Mouse (Mus musculus): Measurements from ENCODE around the gene Ppp2r1b. TPM values are rescaled to one million over a fixed set of nuclear protein-coding genes. Genes with fewer than 3 reads are reported as not detected.

The Ppp2r1b gene
- polyA plus RNA-seq, 1 experiment from 2014 or later = 105 TPM

DNA sequence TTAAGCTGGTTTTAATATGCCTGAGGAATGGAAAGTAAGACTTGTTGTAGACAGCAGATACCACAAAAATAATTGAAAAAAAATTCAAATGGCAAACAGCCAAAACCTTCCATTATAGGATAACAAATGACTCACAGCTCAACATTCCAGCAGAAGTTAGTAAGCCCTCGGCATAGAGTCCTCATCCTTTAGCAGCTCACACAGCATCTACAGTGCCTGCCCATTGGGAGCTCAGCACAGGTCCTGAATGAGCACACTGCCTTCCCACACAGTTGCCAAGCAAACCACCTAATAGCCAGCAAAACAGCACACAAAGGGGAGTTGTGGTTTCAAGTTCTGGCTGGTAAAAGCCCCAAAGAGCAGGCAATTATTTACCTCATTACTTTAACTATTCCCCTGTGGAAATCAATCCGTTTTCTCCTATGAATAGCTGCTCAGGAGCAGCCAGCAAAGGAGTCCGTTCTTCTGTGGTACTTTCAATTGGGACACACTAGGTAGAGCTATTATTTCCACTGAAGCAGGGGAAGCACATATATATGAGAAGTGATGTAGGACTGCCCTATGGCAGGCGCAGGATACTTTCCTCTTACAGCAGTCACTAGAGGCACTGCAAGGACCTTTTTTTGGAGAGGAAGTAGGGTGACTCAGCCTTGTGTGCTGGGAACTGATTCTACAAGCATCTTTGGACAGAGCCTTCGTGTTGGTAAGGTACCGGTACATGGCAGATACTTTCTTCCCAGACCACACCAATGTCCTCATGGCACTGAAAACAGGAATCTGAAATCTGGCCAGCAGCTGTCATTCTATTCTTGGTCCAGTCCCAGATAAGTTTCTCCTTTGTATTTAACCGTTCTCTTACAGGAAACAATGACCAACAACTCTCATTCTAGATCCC lies 55.2 kb downstream of the Ppp2r1b start:
- H3K27ac ChIP-seq (ENCODE audit: low read depth, low read length) = no peak overlapping the region
- no peaks in the 10 kb centered on the region for H3K9me3 ChIP-seq (ENCODE audit: control insufficient read depth, low read length)
- DNase-seq (ENCODE audit: low spot score) (no peak), ATAC-seq (ENCODE audit: low FRiP score) (no peak)
- no peaks in the 10 kb centered on the region for H3K4me1 ChIP-seq (replicated peaks; ENCODE audit: control insufficient read depth, insufficient read depth, low read length)
- no peaks in the 10 kb centered on the region for H3K27me3 ChIP-seq (ENCODE audit: control insufficient read depth, insufficient read depth, low read length)
- 80% methylated on average over 7 of the region's 7 CpGs for WGBS
- no peak overlapping the region for H3K9ac ChIP-seq (ENCODE audit: low read depth, low read length)
- no peak overlapping the region for H3K4me2 ChIP-seq (replicated peaks; ENCODE audit: low read depth, low read length)
- H3K4me3 ChIP-seq (ENCODE audit: low read depth, low read length) = no peak overlapping the region
- H3K36me3 ChIP-seq (ENCODE audit: control insufficient read depth, insufficient read depth, low read length) = no peaks in the 10 kb centered on the region

GRCm38 (mm10) chr9:50904196-50904847 lies 59.2 kb downstream of the Ppp2r1b start:
- no peak overlapping the region for H3K27ac ChIP-seq (ENCODE audit: low read depth, low read length)
- no peaks in the 10 kb centered on the region for H3K36me3 ChIP-seq (ENCODE audit: control insufficient read depth, insufficient read depth, low read length)
- H3K9me3 ChIP-seq (ENCODE audit: control insufficient read depth, low read length) = no peaks in the 10 kb centered on the region
- no peak overlapping the region for H3K9ac ChIP-seq (ENCODE audit: low read depth, low read length)
- DNase-seq (ENCODE audit: low spot score) (no peak), ATAC-seq (ENCODE audit: low FRiP score) (no peak)
- H3K4me3 ChIP-seq (ENCODE audit: low read depth, low read length) = no peak overlapping the region
- H3K4me1 ChIP-seq (replicated peaks; ENCODE audit: control insufficient read depth, insufficient read depth, low read length) = no peaks in the 10 kb centered on the region
- whole genome bisulfite sequencing = 77% methylated on average over 6 of the region's 6 CpGs
- no peaks in the 10 kb centered on the region for H3K27me3 ChIP-seq (ENCODE audit: control insufficient read depth, insufficient read depth, low read length)
- no peak overlapping the region for H3K4me2 ChIP-seq (replicated peaks; ENCODE audit: low read depth, low read length)

GRCm38 (mm10) chr9:50905321-50905720 lies 60.2 kb downstream of the Ppp2r1b start:
- Histone ChIP-seq H3K27ac (ENCODE audit: low read depth, low read length) (no peak overlapping the region), H3K4me3 (ENCODE audit: low read depth, low read length) (no peak overlapping the region), H3K4me1 (replicated peaks; ENCODE audit: control insufficient read depth, insufficient read depth, low read length) (no peaks in the 10 kb centered on the region), H3K9ac (ENCODE audit: low read depth, low read length) (no peak overlapping the region), H3K4me2 (replicated peaks; ENCODE audit: low read depth, low read length) (no peak overlapping the region), H3K27me3 (ENCODE audit: control insufficient read depth, insufficient read depth, low read length) (no peaks in the 10 kb centered on the region), H3K36me3 (ENCODE audit: control insufficient read depth, insufficient read depth, low read length) (no peaks in the 10 kb centered on the region), H3K9me3 (ENCODE audit: control insufficient read depth, low read length) (no peaks in the 10 kb centered on the region)
- 89% methylated on average over 3 of the region's 3 CpGs for WGBS
- ATAC-seq (ENCODE audit: low FRiP score) (no peak), DNase-seq (ENCODE audit: low spot score) (no peak)

- WGBS = 91% methylated on average over 7 of the region's 7 CpGs
- H3K9ac ChIP-seq (ENCODE audit: low read depth, low read length) = no peak overlapping the region
- no peaks in the 10 kb centered on the region for H3K4me1 ChIP-seq (replicated peaks; ENCODE audit: control insufficient read depth, insufficient read depth, low read length)
- H3K9me3 ChIP-seq (ENCODE audit: control insufficient read depth, low read length) = no peaks in the 10 kb centered on the region
- H3K4me3 ChIP-seq (ENCODE audit: low read depth, low read length) = no peak overlapping the region
- no peak overlapping the region for H3K27ac ChIP-seq (ENCODE audit: low read depth, low read length)
- no peaks in the 10 kb centered on the region for H3K27me3 ChIP-seq (ENCODE audit: control insufficient read depth, insufficient read depth, low read length)
- DNase-seq (ENCODE audit: low spot score) = no peak
- H3K4me2 ChIP-seq (replicated peaks; ENCODE audit: low read depth, low read length) = no peak overlapping the region
- ATAC-seq (ENCODE audit: low FRiP score) = no peak
- H3K36me3 ChIP-seq (ENCODE audit: control insufficient read depth, insufficient read depth, low read length) = no peaks in the 10 kb centered on the region
These were observed 66.9 kb downstream of the Ppp2r1b start for GRCm38 (mm10) chr9:50911861-50912515.

DNA sequence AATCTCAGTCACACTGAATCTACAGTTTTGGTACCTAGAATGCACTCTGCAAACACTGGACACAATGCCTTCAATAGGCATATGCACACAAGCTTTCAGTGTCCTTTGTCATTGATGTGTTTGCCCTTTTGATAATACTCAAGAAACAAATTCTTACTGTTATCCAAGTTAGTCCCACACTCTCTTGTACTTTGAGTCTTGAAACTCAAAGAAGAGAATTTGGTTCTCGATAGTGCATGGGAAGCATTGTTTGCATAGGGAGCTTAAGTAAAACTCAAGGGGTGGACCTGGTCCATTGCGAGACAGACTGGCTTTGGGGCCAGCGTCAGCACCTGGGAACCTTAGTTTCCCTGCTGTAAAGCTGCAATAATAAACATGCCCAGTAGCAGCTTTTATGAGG lies 73.0 kb downstream of the Ppp2r1b start:
- ATAC-seq (ENCODE audit: low FRiP score) = no peak
- WGBS = 86% methylated on average over 3 of the region's 3 CpGs
- Histone ChIP-seq H3K4me2 (replicated peaks; ENCODE audit: low read depth, low read length) (no peak overlapping the region), H3K4me3 (ENCODE audit: low read depth, low read length) (no peak overlapping the region), H3K4me1 (replicated peaks; ENCODE audit: control insufficient read depth, insufficient read depth, low read length) (no peaks in the 10 kb centered on the region), H3K9ac (ENCODE audit: low read depth, low read length) (no peak overlapping the region), H3K9me3 (ENCODE audit: control insufficient read depth, low read length) (no peaks in the 10 kb centered on the region), H3K27ac (ENCODE audit: low read depth, low read length) (no peak overlapping the region), H3K27me3 (ENCODE audit: control insufficient read depth, insufficient read depth, low read length) (no peaks in the 10 kb centered on the region), H3K36me3 (ENCODE audit: control insufficient read depth, insufficient read depth, low read length) (no peaks in the 10 kb centered on the region)
- no peak for DNase-seq (ENCODE audit: low spot score)

DNA sequence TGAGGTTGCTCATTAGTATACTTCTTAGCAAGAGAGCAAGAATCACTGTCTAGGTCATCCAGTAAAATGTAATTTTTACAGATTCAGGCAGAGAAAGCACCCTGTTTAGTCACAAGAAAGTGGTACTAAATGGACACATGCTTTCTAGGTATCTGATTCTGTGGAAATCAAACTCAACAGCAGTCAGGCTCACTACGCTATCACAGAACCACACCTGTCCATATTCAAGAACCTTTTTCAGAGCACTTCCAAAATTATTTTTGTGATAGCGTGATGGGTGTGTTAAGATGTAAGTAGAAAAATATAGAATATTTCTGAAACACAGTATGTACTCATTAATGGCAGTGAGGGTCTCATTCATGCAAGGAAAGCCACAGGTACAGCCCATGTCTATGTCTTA lies 74.5 kb downstream of the Ppp2r1b start:
- H3K27me3 ChIP-seq (ENCODE audit: control insufficient read depth, insufficient read depth, low read length) = no peaks in the 10 kb centered on the region
- H3K27ac ChIP-seq (ENCODE audit: low read depth, low read length) = no peak overlapping the region
- no peak overlapping the region for H3K4me2 ChIP-seq (replicated peaks; ENCODE audit: low read depth, low read length)
- H3K9me3 ChIP-seq (ENCODE audit: control insufficient read depth, low read length) = no peaks in the 10 kb centered on the region
- WGBS = 97% methylated on average over 2 of the region's 2 CpGs
- no peaks in the 10 kb centered on the region for H3K36me3 ChIP-seq (ENCODE audit: control insufficient read depth, insufficient read depth, low read length)
- no peaks in the 10 kb centered on the region for H3K4me1 ChIP-seq (replicated peaks; ENCODE audit: control insufficient read depth, insufficient read depth, low read length)
- DNase-seq (ENCODE audit: low spot score) = no peak
- H3K9ac ChIP-seq (ENCODE audit: low read depth, low read length) = no peak overlapping the region
- no peak for ATAC-seq (ENCODE audit: low FRiP score)
- H3K4me3 ChIP-seq (ENCODE audit: low read depth, low read length) = no peak overlapping the region

DNA sequence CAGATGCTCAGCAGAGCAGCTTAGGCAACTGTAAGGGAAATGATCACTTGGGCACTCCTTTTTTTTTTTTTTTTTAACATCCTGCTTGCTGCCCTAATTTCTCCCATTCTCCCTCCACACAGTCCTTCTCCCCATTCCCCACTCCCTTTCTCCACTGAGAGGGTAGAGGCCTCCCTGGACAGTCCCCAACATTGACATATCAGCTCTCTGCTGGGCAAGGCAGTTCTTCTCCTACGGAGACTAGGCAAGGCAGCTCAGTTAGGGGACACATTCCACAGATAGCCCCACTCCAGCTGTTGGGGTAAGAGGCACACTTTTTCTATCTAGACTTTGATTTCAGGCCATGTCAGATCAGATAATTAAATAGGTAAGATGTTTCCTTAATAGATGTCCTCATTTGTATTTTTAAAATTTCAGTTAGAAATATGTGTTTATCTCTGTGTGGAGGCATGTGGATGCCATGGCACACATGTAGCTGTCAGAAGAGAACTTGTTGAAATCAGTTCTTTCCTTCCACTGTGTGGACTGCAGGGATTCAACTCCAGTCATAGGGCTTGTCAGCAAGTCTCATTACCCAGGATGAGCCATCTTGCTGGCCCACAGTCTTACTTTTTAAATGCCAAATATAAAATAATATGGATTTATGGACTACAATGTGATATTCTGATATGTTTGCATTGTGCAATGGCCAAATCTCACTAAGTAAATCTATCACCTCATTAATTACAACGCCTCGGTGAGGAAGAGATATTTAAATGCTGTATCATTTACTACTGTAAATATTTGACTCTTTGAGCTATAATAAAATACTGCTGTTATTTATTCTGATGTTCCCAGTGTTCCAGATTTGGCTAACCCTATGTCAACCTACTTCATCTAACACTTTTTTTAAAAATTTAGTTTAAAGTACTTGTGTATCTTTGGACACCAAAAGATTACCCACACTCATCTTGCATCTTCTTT lies 76.1 kb downstream of the Ppp2r1b start:
- no peak for DNase-seq (ENCODE audit: low spot score)
- Histone ChIP-seq H3K9me3 (ENCODE audit: control insufficient read depth, low read length) (no peaks in the 10 kb centered on the region), H3K4me2 (replicated peaks; ENCODE audit: low read depth, low read length) (no peak overlapping the region), H3K36me3 (ENCODE audit: control insufficient read depth, insufficient read depth, low read length) (no peaks in the 10 kb centered on the region), H3K9ac (ENCODE audit: low read depth, low read length) (no peak overlapping the region), H3K4me1 (replicated peaks; ENCODE audit: control insufficient read depth, insufficient read depth, low read length) (no peaks in the 10 kb centered on the region), H3K27me3 (ENCODE audit: control insufficient read depth, insufficient read depth, low read length) (no peaks in the 10 kb centered on the region), H3K4me3 (ENCODE audit: low read depth, low read length) (no peak overlapping the region), H3K27ac (ENCODE audit: low read depth, low read length) (no peak overlapping the region)
- 88% methylated on average over 3 of the region's 3 CpGs for WGBS
- no peak for ATAC-seq (ENCODE audit: low FRiP score)
